Mouse (Mus musculus): Measurements from ENCODE around the gene Tecr.

The Tecr gene

DNA sequence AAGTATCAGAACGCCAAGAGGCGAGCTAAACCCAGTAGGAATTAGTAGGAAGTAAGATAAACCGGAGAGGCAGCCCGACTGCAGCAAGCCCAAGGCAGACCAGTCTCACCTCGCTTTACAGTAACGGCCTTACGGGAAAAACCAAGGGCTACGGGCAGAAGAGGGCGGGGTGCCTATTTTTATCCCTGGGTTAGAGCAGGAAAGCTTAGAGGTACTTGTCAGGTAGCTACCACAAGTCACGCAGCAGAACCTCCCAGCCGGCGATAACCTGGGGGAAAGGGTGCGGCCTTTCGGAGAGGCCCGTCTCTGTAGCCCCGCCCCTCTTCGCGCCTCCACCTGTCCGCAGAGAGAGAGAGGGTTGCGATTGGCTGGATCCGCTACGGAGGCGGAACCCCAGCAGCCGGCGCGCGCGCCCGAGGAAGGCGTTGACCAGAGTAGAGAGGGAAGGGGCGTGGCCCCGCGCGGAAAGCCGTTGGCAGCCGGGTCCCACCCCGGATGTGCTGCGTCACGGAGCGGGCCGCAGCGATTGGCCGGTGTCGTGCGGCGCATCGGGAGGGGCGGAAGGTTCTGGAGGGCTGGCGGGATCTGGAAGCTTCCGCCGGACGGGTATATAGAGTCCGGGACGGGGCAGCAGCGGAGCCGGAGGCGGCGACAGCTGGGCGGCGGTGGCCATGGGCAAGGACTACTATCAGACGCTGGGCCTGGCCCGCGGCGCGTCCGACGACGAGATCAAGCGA, at the start of gene Tecr, which contains the start of gene Dnajb1:
Tecr (minus strand) TSS at position 311 of the 737 bp plus-strand sequence.
Dnajb1 (plus strand) TSS at position 533 of the 737 bp plus-strand sequence.
- DNase-seq = peak; percentile 100

- DNase-seq = no peak
These were observed 48.9 kb upstream of the Tecr start for GRCm38 (mm10) chr8:83656484-83657246.

GRCm38 (mm10) chr8:83656043-83656442, 48.3 kb upstream of the Tecr start:
- no peak for DNase-seq

- no peak for DNase-seq
These were observed 47.0 kb upstream of the Tecr start for GRCm38 (mm10) chr8:83654725-83655124.

DNA sequence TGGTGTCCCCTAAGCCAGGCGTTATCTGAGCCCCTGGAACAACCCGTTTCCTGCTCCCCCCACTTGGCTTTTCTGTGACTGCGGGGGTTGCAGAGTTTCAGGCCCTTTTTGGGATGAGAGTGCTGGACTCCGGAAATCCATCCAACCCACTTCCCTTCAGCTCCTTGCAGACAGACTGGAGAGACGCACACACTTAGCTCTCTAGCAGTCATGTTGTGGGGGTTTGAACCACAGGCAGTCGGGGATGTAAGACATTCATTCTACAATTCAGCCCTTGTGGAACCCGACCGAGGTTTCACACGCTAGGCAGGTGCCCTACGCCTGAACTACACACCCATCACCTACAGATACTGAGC, 45.9 kb upstream of the Tecr start:
- no peak for DNase-seq

DNA sequence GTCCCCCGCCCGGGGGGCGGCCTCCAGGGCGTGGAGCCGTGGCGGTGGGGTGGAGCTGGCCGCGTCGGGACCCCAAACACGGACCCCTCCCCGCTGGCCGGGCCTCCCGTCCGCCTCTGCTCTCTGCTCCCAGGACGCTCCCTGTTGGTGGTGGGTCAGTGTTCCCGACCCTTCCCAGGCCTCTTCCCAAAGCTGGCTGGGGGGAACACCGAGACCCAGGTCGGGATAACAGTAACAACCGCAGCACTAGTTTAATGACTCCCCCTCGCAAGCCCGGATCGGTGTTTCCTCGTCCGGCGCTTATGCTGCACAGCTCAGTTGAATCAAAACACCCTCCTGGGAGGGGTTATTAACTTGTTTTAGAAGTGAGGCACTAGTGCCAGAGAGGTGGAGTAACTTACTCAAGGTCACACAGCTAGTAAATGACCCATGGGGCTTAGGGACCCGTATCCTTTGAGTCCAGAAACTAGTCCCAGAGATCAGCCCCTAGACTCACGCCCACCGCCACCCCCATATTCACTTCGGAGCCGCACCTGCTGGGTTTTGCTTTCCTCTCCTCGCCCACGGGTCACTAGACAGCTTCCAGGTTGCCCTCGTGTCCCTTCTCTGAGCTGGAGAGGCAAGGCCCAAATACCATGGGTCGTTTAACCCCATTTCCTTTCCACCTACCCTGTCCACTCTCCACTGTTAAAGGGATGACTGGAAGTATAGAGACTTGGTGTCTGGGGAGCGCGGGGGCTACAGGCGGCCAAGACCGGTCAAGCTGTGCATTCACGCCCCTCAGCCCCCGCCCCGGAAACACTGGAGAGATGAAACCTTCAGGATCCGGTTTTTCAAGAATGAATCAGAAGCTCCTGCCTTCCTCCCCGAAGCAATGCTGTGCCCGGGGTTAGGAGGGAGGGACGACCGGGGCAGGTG, 45.2 kb upstream of the Tecr start:
- DNase-seq = no peak

- DNase-seq = peak; percentile 98
These were observed 44.4 kb upstream of the Tecr start, which contains the start of gene Gipc1 for GRCm38 (mm10) chr8:83652030-83652743. Gene Gipc1 (plus strand): TSS chr8:83652677.

DNA sequence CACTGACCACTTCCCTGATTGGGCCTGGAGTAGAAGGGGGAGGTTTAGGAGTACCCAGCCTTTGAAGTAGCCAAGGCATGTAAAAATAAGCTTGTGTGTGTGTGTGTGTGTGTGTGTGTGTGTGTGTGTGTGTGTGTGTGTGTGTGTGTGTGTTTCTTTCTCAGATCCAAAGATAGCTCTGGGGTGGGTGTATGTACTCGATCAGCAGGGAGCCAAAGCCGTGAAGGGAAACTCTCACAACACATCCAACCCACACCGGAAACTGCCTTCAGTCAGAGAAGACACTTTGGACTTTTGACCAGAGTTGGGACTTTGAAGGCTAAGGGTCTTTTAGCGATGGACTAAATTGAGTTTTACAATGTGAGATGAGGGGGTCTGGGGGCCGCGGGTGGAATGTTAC, 41.9 kb upstream of the Tecr start:
- DNase-seq = no peak

DNA sequence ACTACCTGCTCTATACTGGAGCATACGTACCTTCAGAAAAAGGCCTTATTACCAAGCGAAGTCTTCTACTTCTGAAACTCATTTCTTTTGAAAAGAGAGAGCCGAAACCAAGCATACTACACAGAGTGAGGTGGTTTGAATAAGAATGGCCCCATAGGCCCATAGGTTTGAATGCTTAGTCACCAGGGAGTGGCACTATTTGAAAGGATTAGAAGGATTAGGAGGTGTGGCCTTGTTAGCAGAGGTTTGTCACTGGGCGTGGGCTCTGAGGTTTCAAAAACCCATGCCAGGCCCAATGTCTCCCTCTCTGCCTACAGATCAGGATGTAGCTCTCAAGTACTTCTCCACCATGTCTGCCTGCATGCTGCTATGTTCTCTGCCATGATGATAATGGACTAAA, 40.3 kb upstream of the Tecr start:
- no peak for DNase-seq

DNA sequence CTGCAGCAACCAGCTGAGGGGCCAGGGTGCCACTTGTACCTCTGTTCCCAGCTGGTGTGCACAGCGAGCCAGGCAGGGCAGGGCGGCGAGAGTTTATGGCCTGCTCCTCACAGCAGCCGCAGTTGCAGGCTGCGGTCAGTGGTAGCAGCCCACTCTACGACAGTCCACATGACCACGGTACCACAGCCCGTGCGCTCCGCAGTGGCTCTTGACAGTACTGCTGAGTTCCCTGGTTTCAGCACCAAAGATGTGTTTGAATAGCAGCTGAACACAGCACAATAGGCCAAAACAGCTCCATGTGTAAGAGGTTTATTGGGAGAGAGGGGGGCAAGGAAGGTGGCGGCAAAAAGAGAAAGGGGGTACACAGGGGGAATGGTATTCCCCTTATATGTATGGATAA, 39.7 kb upstream of the Tecr start:
- DNase-seq = no peak

DNA sequence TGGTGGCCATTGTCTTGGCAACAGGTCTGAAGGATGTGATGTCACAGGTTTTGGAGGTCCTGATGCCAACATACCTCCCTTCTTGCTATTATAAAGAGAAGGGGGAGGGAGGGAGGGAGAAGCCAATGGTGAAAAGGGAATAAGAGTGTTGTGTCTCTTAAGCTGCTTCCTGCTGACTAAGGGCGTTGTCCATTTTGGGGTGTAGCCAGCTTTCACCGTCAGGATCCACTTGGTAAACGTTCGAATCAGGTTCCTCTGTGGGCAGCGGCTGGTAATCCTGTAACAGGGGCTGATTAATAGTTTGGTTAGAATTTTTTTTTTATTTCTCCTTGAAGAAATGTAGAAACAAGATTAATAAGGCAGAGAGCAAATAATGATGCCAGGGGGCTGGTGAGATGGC, 31.9 kb upstream of the Tecr start:
- no peak for DNase-seq

DNA sequence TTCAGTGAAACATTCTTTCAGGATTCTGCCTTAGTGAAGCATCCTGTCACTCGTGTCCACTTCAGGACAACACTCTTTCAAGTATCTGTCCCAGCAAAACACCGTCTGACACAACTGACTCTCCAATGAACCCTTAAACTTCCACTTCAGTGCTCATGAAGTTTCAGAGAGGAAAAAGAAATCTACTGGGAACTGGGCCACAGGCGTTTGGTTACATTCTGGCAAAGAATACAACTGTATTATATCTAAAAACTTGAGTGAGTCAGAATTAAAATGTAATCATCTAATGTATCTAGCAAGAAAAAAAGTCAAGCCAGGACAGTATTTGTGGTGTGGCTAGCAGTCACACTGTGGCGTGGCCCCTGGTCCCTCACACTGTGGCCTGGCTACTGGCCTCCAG, 31.1 kb upstream of the Tecr start:
- no peak for DNase-seq

- no peak for DNase-seq
These were observed 24.4 kb upstream of the Tecr start for GRCm38 (mm10) chr8:83632083-83632707.

DNA sequence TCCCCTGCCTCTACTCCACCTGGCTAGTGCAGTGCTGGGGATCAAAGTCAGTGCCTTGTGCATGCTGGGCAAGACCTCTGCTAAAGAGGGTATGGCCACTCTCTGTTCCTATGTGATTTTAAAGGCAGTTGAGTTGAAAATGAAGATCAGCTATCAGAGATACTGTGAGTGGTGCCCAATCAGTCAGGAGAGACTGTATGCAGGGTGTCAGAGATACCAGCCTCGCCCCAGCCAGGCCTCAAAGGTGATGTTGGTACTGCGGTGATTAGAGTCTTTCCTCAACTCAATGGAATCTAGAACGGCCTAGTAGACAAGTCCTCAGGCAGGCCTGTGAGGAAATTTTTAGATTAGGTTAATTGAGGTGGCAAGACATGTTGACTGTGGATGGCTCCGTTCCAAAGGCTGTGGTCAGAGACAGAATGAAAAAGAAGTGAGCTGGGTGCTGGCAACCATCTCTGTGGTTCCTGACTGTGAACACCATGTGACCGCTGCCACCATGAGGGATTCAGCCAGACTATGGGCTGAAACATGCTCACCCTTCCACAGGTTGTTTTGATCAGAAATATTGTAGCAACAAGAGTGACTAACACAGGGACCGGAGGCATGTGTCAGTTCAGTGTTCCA, 18.0 kb upstream of the Tecr start:
- DNase-seq = no peak

DNA sequence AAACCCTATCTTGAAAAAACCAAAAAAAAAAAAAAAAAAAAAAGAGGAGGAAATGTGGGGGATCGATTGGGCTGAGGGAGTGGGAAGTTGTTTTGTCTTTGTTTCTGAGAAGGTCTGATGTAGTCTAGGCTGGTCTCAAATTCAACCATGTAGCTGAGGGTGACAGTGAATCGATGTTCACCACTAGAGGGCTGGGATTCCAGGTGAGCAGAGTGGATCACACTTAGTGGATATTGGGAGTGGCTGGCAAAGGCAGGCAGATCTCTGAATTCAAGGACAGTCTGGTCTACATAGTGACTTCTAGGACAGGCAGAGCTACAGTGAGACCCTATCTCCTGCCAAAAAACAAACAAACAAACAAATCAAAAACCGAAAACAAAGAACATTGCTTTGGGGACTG, 17.0 kb upstream of the Tecr start:
- DNase-seq = no peak

- no peak for DNase-seq
These were observed 15.8 kb upstream of the Tecr start for GRCm38 (mm10) chr8:83623549-83623948.

- DNase-seq = peak; percentile 94
These were observed 14.7 kb upstream of the Tecr start for GRCm38 (mm10) chr8:83622389-83622989.

- no peak for DNase-seq
These were observed 14.1 kb upstream of the Tecr start for GRCm38 (mm10) chr8:83621691-83622388.

GRCm38 (mm10) chr8:83619568-83620285, 12.0 kb upstream of the Tecr start:
- DNase-seq = no peak

DNA sequence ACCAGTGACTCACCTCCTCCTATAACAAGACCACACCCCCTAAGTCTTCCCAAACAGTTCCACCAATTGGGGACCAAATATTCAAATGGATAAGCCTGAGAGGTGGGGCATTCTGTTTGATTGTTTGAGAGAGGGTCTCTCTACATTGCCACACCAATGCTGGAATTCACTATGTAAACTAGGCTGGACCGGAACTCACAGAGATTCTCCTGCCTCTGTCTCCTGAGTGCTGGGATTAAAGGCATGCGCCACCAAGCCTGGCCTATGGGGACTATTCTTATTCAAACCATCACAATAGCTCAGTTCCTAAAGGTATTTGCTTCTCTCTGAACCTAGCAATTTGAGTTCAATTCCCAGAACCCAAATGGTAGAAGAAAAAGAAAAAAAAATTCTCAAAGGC, 10.8 kb upstream of the Tecr start:
- no peak for DNase-seq
